Mouse (Mus musculus): Measurements from ENCODE around the gene Rbfox1. TPM values are rescaled to one million over a fixed set of nuclear protein-coding genes. Genes with fewer than 3 reads are reported as not detected.
A peak's percentile ranks its signal among the peaks of the same experiment; 100 is the strongest.

Gene Rbfox1
- polyA plus RNA-seq (2014; fragmentation: Nextera tagmentation; extraction: Ambion mirVana) = 292 and 339 TPM in 2 replicates

- Histone ChIP-seq H3K4me1 (ENCODE audit: control insufficient read depth, insufficient read depth, low read length) (no peaks in the 10 kb centered on the region; the same call in 1 of the 2 replicates), H3K36me3 (ENCODE audit: control insufficient read depth, insufficient read depth, low read length) (no peaks in the 10 kb centered on the region), H3K27ac (ENCODE audit: low read depth, low read length) (peak within 1 kb of the TSS; percentile 44; the same call in 1 of the 2 replicates), H3K4me2 (ENCODE audit: low read depth, low read length) (peak within 1 kb of the TSS; percentile 77), H3K4me3 (ENCODE audit: low read depth, low read length) (peak within 1 kb of the TSS; percentile 58), H3K27me3 (ENCODE audit: control insufficient read depth, insufficient read depth, low read length) (no peaks in the 10 kb centered on the region; the same call in 1 of the 2 replicates), H3K9me3 (ENCODE audit: control insufficient read depth, low read length) (no peaks in the 10 kb centered on the region), H3K9ac (replicated peaks; ENCODE audit: low read depth, low read length) (peak within 1 kb of the TSS; percentile 87)
- WGBS = 1% methylated on average over 69 of the region's 69 CpGs
- peak; percentile 76 for ATAC-seq (ENCODE audit: low read depth)
Observed at GRCm38 (mm10) chr16:5884746-5885689, at the start of gene Rbfox1. Rbfox1 (plus strand) TSS chr16:5885355.

GRCm38 (mm10) chr16:5836744-5837143 lies 48.4 kb upstream of the Rbfox1 start:
- no peaks in the 10 kb centered on the region for H3K4me1 ChIP-seq (ENCODE audit: control insufficient read depth, insufficient read depth, low read length)
- H3K27ac ChIP-seq (ENCODE audit: low read depth, low read length) = no peak overlapping the region
- 93% methylated on average over 2 of the region's 2 CpGs for WGBS
- no peak overlapping the region for H3K4me2 ChIP-seq (ENCODE audit: low read depth, low read length)
- no peaks in the 10 kb centered on the region for H3K27me3 ChIP-seq (ENCODE audit: control insufficient read depth, insufficient read depth, low read length)
- H3K4me3 ChIP-seq (ENCODE audit: low read depth, low read length) = no peak overlapping the region
- no peaks in the 10 kb centered on the region for H3K36me3 ChIP-seq (ENCODE audit: control insufficient read depth, insufficient read depth, low read length)
- no peak for ATAC-seq (ENCODE audit: low read depth)
- H3K9ac ChIP-seq (replicated peaks; ENCODE audit: low read depth, low read length) = no peak overlapping the region
- H3K9me3 ChIP-seq (ENCODE audit: control insufficient read depth, low read length) = no peaks in the 10 kb centered on the region

- H3K4me3 ChIP-seq (ENCODE audit: low read depth, low read length) = no peak overlapping the region
- H3K9me3 ChIP-seq (ENCODE audit: control insufficient read depth, low read length) = no peaks in the 10 kb centered on the region
- no peak overlapping the region for H3K27ac ChIP-seq (ENCODE audit: low read depth, low read length)
- 86% methylated on average over 5 of the region's 5 CpGs for WGBS
- no peaks in the 10 kb centered on the region for H3K4me1 ChIP-seq (ENCODE audit: control insufficient read depth, insufficient read depth, low read length)
- H3K9ac ChIP-seq (replicated peaks; ENCODE audit: low read depth, low read length) = no peak overlapping the region
- no peak for ATAC-seq (ENCODE audit: low read depth)
- H3K4me2 ChIP-seq (ENCODE audit: low read depth, low read length) = no peak overlapping the region
- H3K27me3 ChIP-seq (ENCODE audit: control insufficient read depth, insufficient read depth, low read length) = no peaks in the 10 kb centered on the region
- no peaks in the 10 kb centered on the region for H3K36me3 ChIP-seq (ENCODE audit: control insufficient read depth, insufficient read depth, low read length)
Observed at GRCm38 (mm10) chr16:5841167-5841566, 44.0 kb upstream of the Rbfox1 start.

GRCm38 (mm10) chr16:5845645-5846044 lies 39.5 kb upstream of the Rbfox1 start:
- ATAC-seq (ENCODE audit: low read depth) = no peak
- Histone ChIP-seq H3K4me1 (ENCODE audit: control insufficient read depth, insufficient read depth, low read length) (no peaks in the 10 kb centered on the region), H3K9me3 (ENCODE audit: control insufficient read depth, low read length) (no peaks in the 10 kb centered on the region), H3K4me2 (ENCODE audit: low read depth, low read length) (no peak overlapping the region), H3K27me3 (ENCODE audit: control insufficient read depth, insufficient read depth, low read length) (no peaks in the 10 kb centered on the region), H3K4me3 (ENCODE audit: low read depth, low read length) (no peak overlapping the region), H3K36me3 (ENCODE audit: control insufficient read depth, insufficient read depth, low read length) (no peaks in the 10 kb centered on the region), H3K27ac (ENCODE audit: low read depth, low read length) (no peak overlapping the region), H3K9ac (replicated peaks; ENCODE audit: low read depth, low read length) (no peak overlapping the region)
- 52% methylated on average over 11 of the region's 11 CpGs for WGBS

- 36% methylated on average over 2 of the region's 2 CpGs for WGBS
- Histone ChIP-seq H3K4me2 (ENCODE audit: low read depth, low read length) (no peak overlapping the region), H3K27me3 (ENCODE audit: control insufficient read depth, insufficient read depth, low read length) (no peaks in the 10 kb centered on the region), H3K9me3 (ENCODE audit: control insufficient read depth, low read length) (no peaks in the 10 kb centered on the region), H3K4me3 (ENCODE audit: low read depth, low read length) (no peak overlapping the region), H3K36me3 (ENCODE audit: control insufficient read depth, insufficient read depth, low read length) (no peaks in the 10 kb centered on the region), H3K9ac (replicated peaks; ENCODE audit: low read depth, low read length) (no peak overlapping the region), H3K27ac (ENCODE audit: low read depth, low read length) (no peak overlapping the region), H3K4me1 (ENCODE audit: control insufficient read depth, insufficient read depth, low read length) (0 out of 2 replicates have a peak, but pooled peaks cover 2% of the 10 kb centered on the region)
- ATAC-seq (ENCODE audit: low read depth) = no peak
Observed at GRCm38 (mm10) chr16:5853055-5853454, 32.1 kb upstream of the Rbfox1 start.

- no peak overlapping the region for H3K9ac ChIP-seq (replicated peaks; ENCODE audit: low read depth, low read length)
- no peak overlapping the region for H3K4me3 ChIP-seq (ENCODE audit: low read depth, low read length)
- H3K27me3 ChIP-seq (ENCODE audit: control insufficient read depth, insufficient read depth, low read length) = no peaks in the 10 kb centered on the region
- H3K9me3 ChIP-seq (ENCODE audit: control insufficient read depth, low read length) = no peaks in the 10 kb centered on the region
- no peak overlapping the region for H3K27ac ChIP-seq (ENCODE audit: low read depth, low read length)
- no peak for ATAC-seq (ENCODE audit: low read depth)
- no peak overlapping the region for H3K4me2 ChIP-seq (ENCODE audit: low read depth, low read length)
- H3K4me1 ChIP-seq (ENCODE audit: control insufficient read depth, insufficient read depth, low read length) = no peaks in the 10 kb centered on the region
- WGBS = 95% methylated on average over 4 of the region's 4 CpGs
- no peaks in the 10 kb centered on the region for H3K36me3 ChIP-seq (ENCODE audit: control insufficient read depth, insufficient read depth, low read length)
Observed at GRCm38 (mm10) chr16:5864350-5864749, 20.8 kb upstream of the Rbfox1 start.

- Histone ChIP-seq H3K4me3 (ENCODE audit: low read depth, low read length) (no peak overlapping the region), H3K36me3 (ENCODE audit: control insufficient read depth, insufficient read depth, low read length) (no peaks in the 10 kb centered on the region), H3K4me2 (ENCODE audit: low read depth, low read length) (no peak overlapping the region), H3K27ac (ENCODE audit: low read depth, low read length) (no peak overlapping the region), H3K4me1 (ENCODE audit: control insufficient read depth, insufficient read depth, low read length) (no peaks in the 10 kb centered on the region), H3K9ac (replicated peaks; ENCODE audit: low read depth, low read length) (no peak overlapping the region), H3K9me3 (ENCODE audit: control insufficient read depth, low read length) (no peaks in the 10 kb centered on the region), H3K27me3 (ENCODE audit: control insufficient read depth, insufficient read depth, low read length) (no peaks in the 10 kb centered on the region)
- 64% methylated on average over 1 of the region's 1 CpGs for WGBS
- ATAC-seq (ENCODE audit: low read depth) = no peak
Observed at GRCm38 (mm10) chr16:5866966-5867365, 18.2 kb upstream of the Rbfox1 start.

GRCm38 (mm10) chr16:5870391-5870790 lies 14.8 kb upstream of the Rbfox1 start:
- Histone ChIP-seq H3K27ac (ENCODE audit: low read depth, low read length) (no peak overlapping the region), H3K4me3 (ENCODE audit: low read depth, low read length) (no peak overlapping the region), H3K9ac (replicated peaks; ENCODE audit: low read depth, low read length) (no peak overlapping the region), H3K36me3 (ENCODE audit: control insufficient read depth, insufficient read depth, low read length) (no peaks in the 10 kb centered on the region), H3K27me3 (ENCODE audit: control insufficient read depth, insufficient read depth, low read length) (no peaks in the 10 kb centered on the region), H3K9me3 (ENCODE audit: control insufficient read depth, low read length) (no peaks in the 10 kb centered on the region), H3K4me2 (ENCODE audit: low read depth, low read length) (no peak overlapping the region), H3K4me1 (ENCODE audit: control insufficient read depth, insufficient read depth, low read length) (no peaks in the 10 kb centered on the region)
- 67% methylated on average over 3 of the region's 3 CpGs for WGBS
- ATAC-seq (ENCODE audit: low read depth) = no peak

GRCm38 (mm10) chr16:5881820-5882219 lies 3.3 kb upstream of the Rbfox1 start:
- WGBS = 0% methylated on average over 4 of the region's 4 CpGs
- H3K27me3 ChIP-seq (ENCODE audit: control insufficient read depth, insufficient read depth, low read length) = no peaks in the 10 kb centered on the region; the same call in 1 of the 2 replicates
- H3K36me3 ChIP-seq (ENCODE audit: control insufficient read depth, insufficient read depth, low read length) = no peaks in the 10 kb centered on the region
- no peak overlapping the region for H3K9ac ChIP-seq (replicated peaks; ENCODE audit: low read depth, low read length)
- no peak overlapping the region for H3K27ac ChIP-seq (ENCODE audit: low read depth, low read length)
- no peak overlapping the region for H3K4me2 ChIP-seq (ENCODE audit: low read depth, low read length)
- H3K4me1 ChIP-seq (ENCODE audit: control insufficient read depth, insufficient read depth, low read length) = no peaks in the 10 kb centered on the region; the same call in 1 of the 2 replicates
- ATAC-seq (ENCODE audit: low read depth) = no peak; the same call in 1 of the 2 replicates
- H3K4me3 ChIP-seq (ENCODE audit: low read depth, low read length) = no peak overlapping the region
- no peaks in the 10 kb centered on the region for H3K9me3 ChIP-seq (ENCODE audit: control insufficient read depth, low read length)

Data from neural tube, embryonic 14.5 days (tissue).